Mouse (Mus musculus): ENCODE data around the gene Lrfn2.

Gene Lrfn2

GRCm38 (mm10) chr17:49035052-49035451 is 102.9 kb downstream of the Lrfn2 start:
- DNase-seq = no peak

DNA sequence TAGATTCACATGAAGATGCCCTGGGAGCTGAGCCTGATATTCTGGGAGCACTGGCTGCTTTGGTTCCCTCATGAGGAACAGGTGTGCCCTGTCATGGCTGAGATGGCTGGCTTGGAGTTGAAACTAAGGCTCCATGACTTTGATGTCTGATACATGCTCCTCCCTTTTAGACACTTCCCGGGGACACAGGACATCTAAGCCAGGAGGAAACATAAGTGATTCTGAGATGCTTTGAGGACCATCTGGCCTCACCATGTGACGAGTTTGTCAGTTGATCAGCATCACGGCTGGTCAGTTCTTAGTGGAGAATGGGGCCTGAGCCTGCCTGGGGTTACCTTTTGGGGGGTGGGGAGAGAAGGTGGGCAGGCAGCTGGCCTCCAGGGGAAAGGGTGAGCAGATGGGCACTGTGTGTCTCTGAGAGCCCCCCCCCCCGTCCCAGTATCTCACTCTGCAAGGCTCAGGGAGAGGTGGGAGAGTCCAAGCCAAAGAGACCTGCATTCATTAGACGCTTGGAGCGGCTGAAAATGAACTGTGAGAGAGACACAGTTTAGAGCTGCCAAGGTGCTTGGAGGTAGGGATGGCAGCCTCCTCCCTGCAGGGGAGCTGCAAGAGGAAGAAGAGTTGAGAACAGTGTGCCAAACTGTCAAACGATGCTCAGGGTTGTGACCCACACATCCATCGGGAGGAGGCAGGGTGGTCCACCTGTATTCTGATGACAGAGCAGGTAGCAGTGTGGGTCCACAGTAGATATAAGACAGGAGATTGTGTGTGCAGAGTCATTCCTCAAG is 105.2 kb downstream of the Lrfn2 start:
- DNase-seq = no peak

DNA sequence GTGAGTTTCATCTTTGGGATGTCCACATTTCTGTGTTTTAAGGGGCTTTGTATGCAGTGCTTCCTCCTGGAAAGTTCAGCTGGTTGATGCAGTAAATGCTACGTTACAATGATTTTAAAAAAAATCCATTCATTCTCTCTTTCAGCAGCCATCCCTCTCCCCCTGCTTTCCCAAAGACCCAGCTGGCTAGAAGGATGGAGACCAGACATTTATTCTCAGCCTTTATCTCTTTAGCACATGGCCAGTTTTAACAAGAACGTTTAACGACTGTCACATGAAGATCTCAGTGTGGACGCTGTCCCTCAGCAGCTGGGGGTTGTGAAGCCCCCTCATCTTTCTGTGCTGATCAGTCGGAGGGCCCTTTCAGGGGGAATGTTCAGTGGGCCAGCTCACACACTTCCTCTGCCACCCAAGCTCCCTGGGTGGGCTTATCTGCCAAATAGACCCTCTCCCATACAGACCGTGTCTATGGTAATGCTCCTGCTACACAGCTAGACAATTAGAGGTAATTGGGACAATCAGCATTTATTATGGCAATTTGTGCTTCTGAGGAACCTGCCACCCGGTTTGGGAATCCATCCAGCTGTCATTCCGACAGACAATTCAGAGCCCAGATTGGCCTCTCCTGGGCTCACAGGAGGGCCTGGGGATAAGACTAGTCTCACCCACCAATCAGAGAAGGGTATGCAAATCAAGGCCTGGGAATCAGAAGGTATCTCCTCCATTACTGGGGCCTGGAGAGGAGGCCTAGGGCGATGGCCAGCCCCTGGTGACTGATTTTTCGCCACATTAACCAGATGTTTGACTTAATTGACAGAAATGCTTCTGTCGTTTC is 111.8 kb downstream of the Lrfn2 start:
- DNase-seq = no peak

- no peak for DNase-seq
Observed at GRCm38 (mm10) chr17:49047921-49048320, 115.7 kb downstream of the Lrfn2 start.

DNA sequence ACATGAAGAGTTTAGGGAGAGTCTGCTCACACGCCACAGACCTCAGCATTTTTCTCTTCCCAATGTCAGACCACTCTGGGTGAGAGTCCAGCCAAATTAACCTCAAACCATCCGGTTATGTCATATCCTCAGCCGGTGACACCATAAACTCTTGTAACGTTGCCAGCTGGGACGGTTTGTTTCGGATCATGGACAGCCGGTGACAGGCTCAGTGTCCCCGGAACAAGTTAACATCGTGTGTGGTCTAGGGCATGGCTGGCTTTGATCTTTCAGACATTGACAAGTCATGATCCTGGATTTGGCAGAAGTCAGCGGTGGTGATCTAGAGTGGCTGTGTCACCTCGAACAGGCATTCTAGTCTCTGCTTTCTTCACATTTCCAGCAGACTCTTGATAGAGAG is 119.1 kb downstream of the Lrfn2 start:
- DNase-seq = no peak

DNA sequence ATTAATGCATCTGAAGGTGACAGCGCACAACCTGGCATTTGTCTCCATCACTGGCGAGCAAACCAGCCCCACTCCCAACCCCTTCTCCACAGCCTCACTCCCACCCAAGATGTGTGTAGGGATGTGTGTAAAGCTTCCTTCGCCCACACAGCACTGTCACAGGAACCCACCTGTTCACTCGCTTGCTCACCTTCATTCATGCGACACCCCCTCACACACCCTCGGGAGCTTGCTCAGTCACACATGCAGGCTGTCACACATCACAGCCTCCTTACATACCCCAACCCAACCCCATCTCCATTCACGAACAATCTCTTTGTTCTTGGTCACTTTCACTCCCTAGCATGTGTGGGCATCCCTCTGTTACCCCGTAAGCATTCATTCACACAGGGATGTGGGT is 129.0 kb downstream of the Lrfn2 start:
- no peak for DNase-seq

- no peak for DNase-seq
Observed at GRCm38 (mm10) chr17:49063789-49064188, 131.6 kb downstream of the Lrfn2 start.

- no peak for DNase-seq
Observed at GRCm38 (mm10) chr17:49064526-49064925, 132.3 kb downstream of the Lrfn2 start.

DNA sequence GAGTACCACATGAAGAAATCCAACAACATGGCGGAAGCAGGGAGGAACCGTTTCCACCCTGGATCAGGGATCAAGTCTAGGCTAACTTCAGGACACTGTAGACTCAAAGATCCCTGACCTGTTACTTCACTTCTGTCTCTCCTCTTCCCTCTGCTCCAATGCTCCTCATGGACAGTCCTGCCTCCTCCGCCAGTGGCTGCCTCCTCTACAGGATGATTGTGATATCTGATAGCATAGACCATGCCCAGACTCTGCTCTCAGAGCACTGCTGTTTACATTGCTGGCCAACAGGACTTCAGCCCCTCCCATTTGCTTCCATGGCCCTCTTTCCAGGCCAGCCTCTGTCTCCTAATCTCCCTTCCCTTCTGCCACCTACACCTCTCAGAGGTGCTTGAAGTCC is 132.9 kb downstream of the Lrfn2 start:
- no peak for DNase-seq

DNA sequence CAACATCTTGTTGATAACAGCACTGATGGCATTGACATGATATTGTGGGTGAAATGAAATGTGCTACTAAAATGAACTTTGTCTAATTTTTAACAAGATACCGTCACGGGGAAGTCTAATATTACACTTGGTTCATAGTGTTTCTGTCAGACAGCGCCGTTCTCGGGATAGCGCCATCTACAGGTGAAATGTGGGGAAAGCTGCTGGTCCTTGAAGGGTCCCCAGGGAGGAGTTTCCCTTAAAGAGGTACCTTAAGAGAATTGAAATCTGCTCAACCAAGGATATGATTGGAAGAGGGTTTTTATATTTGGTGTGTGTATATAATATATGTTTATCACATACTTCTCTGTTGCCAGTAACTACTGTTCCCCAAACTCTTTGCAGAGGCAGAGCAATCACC is 134.6 kb downstream of the Lrfn2 start:
- DNase-seq = no peak

DNA sequence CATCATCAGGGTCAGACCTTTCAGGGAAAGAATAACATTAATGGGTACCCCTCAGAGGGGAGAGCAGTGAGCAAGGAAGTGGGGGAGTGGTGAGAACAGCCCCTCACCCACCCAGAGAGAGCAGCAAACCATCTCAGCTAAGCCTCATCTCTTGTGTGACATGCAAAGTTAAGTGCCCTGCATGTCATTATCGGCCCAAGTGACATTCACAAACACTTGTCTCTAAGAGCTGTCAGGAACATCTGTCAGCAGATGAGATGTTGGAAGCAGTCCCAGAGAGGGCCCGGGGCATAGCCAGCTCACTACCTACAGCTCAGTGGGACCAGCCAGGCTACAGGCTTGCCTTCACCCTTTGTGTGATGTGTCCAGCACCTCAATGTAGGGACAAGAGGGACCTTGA is 146.0 kb downstream of the Lrfn2 start:
- DNase-seq = no peak

DNA sequence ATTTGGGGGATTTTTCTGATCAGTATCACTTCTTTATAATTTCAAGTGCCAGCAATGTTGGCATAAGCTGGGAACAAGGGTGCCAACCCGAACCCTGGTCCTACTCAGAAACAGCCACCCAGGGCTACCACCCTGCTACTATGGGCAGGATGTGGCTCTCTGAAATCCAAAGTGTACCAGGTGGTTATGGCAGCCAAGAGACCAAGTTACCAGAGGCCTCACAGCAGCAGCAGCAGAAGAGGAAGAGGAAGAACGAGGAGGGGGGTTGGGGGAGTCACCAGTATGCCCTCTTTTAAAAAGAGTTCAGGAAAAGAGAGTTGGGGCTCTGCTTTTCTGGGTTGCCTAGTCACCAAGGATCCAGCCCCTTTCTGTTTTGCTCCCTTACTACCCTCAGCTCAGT is 147.5 kb downstream of the Lrfn2 start:
- no peak for DNase-seq

DNA sequence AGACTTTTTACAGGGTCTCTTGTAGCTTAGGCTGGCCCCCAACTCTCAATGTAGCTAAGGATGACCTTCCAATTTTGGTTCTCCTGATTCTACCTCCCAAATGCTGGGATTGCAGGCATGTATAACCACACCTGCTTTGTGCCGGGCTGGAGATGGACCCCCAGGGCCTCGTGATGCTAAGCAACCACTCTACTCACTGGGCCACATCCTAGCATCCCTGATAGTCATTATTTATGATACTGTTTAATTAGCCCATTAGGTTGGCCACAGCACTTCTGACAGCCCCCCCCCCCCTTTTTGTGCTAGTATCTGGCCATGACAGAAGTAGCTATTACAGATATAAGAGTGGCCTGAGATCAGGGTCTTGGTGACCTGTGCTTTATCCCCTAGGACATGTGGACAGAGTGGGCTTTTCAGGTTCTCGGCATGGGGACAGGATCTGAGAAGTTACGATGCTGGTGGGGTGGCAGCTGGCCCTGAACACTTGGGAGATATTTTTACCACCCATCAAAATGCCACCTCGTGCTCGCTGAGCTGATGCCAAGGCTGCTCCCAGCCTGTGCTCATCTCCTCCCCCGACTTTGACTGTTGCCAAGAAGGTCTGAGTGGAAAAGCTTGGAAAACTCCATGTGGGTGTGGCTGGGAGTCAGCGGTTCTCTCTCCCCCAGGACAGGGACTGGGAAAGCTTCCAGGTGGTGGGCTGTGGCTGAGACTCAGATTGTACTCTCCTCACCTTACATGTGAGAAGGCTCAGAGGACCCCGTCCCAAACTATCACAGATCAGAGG is 151.6 kb downstream of the Lrfn2 start:
- DNase-seq = peak; percentile 6

DNA sequence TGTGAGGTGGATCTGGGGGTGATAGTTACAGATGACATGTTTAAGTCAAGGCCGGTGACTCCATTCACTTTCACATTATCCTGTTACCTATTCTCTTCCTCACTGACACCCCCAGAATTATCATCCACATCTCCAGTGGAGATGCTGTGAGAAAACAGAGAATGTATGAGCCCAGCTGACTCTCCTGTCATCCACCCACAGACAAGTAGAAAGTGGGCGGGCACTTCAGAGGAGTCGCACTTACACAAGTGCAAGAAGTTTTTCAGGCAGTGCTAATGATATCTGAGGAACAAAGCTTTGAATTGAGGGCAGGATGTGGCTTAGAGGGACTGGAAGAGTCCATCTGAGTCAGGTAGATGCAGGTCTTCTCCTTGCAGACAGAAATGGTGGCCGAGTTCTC is 152.9 kb downstream of the Lrfn2 start:
- no peak for DNase-seq

DNA sequence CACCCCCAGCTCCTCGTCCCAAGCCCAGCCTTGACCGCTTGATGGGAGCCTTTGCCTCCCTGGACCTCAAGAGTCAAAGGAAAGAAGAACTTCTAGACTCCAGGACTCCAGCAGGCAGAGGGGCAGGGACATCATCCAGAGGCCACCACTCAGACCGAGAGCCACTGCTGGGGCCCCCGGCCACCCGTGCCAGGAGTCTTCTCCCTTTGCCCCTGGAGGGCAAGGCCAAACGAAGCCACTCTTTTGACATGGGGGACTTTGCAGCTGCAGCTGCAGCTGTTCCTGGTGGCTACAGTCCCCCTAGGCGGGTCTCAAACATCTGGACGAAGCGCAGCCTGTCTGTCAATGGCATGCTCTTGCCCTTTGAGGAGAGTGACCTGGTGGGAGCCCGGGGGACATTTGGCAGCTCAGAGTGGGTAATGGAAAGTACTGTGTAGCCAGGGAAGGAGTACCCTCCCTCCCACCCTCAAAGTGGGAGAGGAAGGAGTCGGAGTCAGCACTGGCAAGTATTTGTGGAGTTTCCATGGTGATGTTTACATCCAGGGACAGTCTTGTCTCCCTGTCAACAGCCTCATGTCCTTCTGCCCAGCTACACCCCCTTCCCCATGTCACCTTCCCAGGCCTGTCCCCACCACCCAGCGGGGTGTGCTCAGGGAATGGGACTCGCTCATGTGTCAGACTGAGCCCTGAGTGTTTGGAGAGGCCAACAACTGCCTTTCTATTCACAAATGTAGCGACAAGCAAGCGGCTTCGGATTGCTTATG is 164.8 kb downstream of the Lrfn2 start:
- DNase-seq = no peak

- no peak for DNase-seq
Observed at GRCm38 (mm10) chr17:49111399-49111798, 179.2 kb downstream of the Lrfn2 start.

GRCm38 (mm10) chr17:49111911-49112310 is 179.7 kb downstream of the Lrfn2 start:
- no peak for DNase-seq

DNA sequence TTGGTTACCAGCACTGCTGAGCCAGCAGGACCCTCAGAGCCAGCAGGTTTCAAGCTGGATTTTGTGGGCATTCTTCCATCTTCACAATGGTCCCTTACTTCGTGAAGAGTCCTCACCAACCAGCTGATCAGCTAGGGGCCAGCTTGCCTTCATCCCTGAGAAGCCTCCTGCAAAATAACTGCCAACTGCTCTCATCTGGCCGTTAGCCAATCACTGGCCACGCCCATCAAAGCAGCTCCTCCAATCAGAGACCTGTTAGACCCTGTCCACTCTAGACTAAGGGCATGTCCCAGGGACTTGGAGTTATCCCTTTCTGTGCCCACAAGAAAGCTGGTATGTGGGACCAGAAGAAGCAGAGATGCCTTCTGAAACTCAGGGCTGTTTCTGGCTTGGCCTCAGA is 181.2 kb downstream of the Lrfn2 start:
- no peak for DNase-seq

DNA sequence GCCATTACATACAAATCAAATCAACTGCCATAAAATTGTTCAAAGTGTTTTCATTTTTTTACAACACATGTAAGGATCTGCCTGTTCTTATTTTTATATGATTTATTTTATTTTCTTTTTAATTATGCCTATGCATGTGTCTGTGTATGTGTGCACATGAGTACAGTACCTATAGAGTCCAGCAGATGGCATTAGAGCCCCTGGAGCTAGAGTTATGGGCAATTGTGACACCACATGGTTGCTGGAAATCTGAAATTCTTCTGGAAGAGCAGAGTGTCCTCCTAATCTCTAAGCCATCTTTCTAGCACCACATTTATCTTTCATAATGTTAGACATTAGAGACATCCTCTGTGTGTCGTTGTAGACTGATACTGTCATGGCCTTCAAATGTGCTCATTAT is 192.0 kb downstream of the Lrfn2 start:
- no peak for DNase-seq

GRCm38 (mm10) chr17:49124642-49125041 is 192.5 kb downstream of the Lrfn2 start:
- no peak for DNase-seq

Data from lung, postnatal 36 days (tissue).